Mouse (Mus musculus): ENCODE measurements around the gene Ptx4.

DNA sequence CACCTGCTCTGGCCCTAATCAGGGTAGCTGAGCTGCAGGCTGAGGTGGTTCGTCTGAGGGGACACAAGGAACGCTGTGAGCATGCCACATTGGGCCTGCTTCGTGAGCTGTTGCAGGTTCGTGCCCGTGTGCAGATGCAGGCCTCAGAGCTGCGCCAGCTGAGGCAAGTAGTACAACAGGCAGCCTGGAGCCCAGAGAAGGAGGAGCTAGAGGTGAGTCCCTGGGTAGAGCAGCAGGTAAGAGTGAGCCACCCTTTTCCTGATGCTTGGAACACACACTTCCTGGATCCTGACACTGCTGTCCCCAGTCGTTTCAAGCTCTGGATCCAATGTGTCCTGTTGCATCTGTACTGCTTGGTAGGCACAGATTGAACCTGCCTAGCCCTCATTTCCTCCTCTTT, 42.8 kb downstream of the Ptx4 start:
- no peak for TF ChIP-seq CTCF (IDR thresholded peaks at IDR 0.05; ENCODE audit: borderline replicate concordance, extremely low read depth, insufficient read depth, insufficient read length)
- no peak for TF ChIP-seq POLR2A (IDR thresholded peaks at IDR 0.05; ENCODE audit: borderline replicate concordance, extremely low read depth, insufficient read depth, insufficient read length, poor library complexity, severe bottlenecking)
